Mouse (Mus musculus): ENCODE data around the gene Slc35f1. TPM values are rescaled to one million over a fixed set of nuclear protein-coding genes. Genes with fewer than 3 reads are reported as not detected.

Gene Slc35f1
- total RNA-seq (2021), result under 1 TPM; 0.73 to 0.80 TPM
- 0.57 and 1.1 TPM in 2 replicates for polyA plus RNA-seq (2012; rRNA removed)
- long read RNA-seq, result 0 reads

DNA sequence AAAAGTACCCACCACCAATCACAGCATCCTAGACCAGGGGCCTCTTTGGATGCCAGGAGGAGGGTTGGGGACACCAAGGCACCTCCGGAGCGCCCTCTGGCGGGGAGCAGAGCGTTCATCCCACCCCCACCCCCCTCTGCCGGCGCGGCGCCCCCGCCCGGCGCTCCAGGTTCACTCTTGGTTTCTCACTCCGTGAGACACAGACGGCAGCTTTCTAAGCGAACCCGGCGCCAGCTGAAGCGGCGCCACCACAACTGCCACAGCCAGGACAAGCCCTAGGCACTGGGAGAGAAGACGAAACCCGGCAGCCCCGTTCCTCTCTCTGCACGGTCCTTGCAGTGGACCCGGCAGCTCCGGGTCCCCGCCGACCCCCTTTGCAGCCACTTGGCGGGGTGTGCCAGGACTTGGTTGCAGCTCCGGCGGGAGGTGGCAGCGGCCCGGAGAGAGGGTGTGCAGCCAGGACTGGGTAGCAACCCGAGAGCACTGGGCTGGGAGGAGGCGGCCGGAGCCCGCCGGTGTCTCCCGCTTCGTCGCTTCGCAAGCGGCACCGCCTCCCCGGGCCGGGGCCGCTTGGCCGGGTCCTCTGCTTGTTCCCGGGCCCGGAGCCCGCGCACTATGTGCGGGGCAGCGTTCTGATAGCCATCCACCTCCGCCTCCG, at the start of gene Slc35f1:
Gene Slc35f1 (plus strand): TSS at position 200 of the 658 bp plus-strand sequence.
- intact Hi-C loops (cut with DNase I), result no loop called here
- Histone ChIP-seq H3K4me1 (ENCODE audit: control insufficient read depth, insufficient read depth, low read length) (no peaks in the 10 kb centered on the region), H3K79me2 (replicated peaks; ENCODE audit: control insufficient read depth, insufficient read depth, low read length) (no peaks in the 10 kb centered on the region), H3K27ac (no peak within 1 kb of the TSS), H3K4me3 (peak within 1 kb of the TSS; percentile 58), H3K9ac (ENCODE audit: low read depth, low read length) (peak within 1 kb of the TSS; percentile 61), H3K27me3 (ENCODE audit: control insufficient read depth, insufficient read depth, low read length) (peaks cover 2% of the 10 kb centered on the region; the same call in 1 of the 2 replicates), H3K36me3 (ENCODE audit: control insufficient read depth, insufficient read depth, low read length) (no peaks in the 10 kb centered on the region)
- peak; percentile 26 to 57 for DNase-seq
- TF ChIP-seq CTCF (IDR thresholded peaks at IDR 0.05) (peak; percentile 74), EP300 (IDR thresholded peaks at IDR 0.05; ENCODE audit: insufficient read depth, low read depth, low read length) (no peak), POLR2A (IDR thresholded peaks at IDR 0.05; ENCODE audit: insufficient read depth, low read depth, low read length) (no peak)
- 0% methylated on average over 51 of the region's 54 CpGs for WGBS

DNA sequence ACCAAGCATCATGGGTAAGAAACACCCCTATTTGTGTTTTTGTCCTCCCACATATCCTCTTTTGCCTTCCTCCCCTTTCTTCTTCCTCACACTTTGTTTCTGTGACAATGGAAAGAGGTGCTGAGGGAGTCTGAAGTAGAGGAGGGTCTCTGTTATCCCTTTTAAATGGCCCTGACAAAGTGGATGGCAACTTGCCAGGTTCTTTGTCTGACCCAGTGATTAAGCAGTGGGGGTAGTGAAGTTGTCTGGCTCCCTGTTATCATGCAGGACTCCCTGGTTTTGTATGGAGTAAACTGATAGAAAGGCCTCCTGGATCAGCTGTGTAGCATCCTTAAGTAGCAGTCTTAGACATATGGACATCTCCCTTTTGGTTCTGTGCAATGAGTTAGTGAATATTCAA, 19.1 kb upstream of the Slc35f1 start:
- intact Hi-C loops (cut with DNase I), result no loop called here
- no peak overlapping the region for H3K4me3 ChIP-seq
- no peaks in the 10 kb centered on the region for H3K79me2 ChIP-seq (replicated peaks; ENCODE audit: control insufficient read depth, insufficient read depth, low read length)
- H3K27ac ChIP-seq, result no peak overlapping the region
- TF ChIP-seq EP300 (IDR thresholded peaks at IDR 0.05; ENCODE audit: insufficient read depth, low read depth, low read length), result no peak
- no peak for TF ChIP-seq CTCF (IDR thresholded peaks at IDR 0.05)
- TF ChIP-seq POLR2A (IDR thresholded peaks at IDR 0.05; ENCODE audit: insufficient read depth, low read depth, low read length), result no peak
- no peak for DNase-seq
- no peaks in the 10 kb centered on the region for H3K4me1 ChIP-seq (ENCODE audit: control insufficient read depth, insufficient read depth, low read length)
- no peaks in the 10 kb centered on the region for H3K36me3 ChIP-seq (ENCODE audit: control insufficient read depth, insufficient read depth, low read length)
- H3K9ac ChIP-seq (ENCODE audit: low read depth, low read length), result no peak overlapping the region
- no peaks in the 10 kb centered on the region for H3K27me3 ChIP-seq (ENCODE audit: control insufficient read depth, insufficient read depth, low read length)

DNA sequence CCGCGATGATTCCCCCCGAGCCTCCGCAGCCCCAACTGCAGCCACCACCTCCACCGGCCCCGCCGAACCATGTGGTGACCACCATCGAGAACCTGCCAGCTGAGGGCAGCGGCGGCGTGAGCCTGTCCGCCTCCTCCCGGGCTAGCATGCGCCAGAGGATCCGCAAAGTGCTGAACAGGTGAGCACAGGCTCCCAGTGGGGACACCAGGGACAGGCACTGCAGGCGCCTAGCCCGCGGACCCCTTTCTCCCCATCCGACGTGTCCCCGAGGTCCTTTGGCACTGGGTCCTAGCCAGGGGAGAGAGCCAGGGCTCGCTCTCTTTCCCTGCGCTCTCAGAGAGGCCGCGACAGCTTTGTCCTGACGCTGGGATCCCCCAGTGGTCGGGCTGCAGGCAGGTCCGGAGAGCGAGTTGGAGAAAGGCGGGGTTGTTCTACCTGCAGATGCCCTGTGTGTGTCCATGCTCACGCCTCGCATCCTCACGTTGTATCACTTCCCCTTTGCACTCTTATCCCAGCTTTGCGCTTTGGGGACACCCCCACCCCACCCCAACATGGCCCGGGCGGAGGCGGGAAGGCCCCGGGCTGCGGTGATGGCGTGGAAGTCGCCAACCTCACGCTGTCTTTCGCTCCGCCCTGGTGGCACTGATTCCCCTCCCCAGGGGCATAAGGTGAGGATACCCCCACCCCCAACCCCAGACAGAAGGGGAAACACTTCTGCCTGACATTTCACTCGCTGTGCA, 829 bp downstream of the Slc35f1 start:
- TF ChIP-seq EP300 (IDR thresholded peaks at IDR 0.05; ENCODE audit: insufficient read depth, low read depth, low read length), result no peak
- no peak for TF ChIP-seq CTCF (IDR thresholded peaks at IDR 0.05)
- no peak for TF ChIP-seq POLR2A (IDR thresholded peaks at IDR 0.05; ENCODE audit: insufficient read depth, low read depth, low read length)
- intact Hi-C loops (cut with DNase I), result no loop called here
- Histone ChIP-seq H3K36me3 (ENCODE audit: control insufficient read depth, insufficient read depth, low read length) (no peaks in the 10 kb centered on the region), H3K4me3 (peak overlapping the region; percentile 58), H3K27ac (no peak overlapping the region), H3K9ac (ENCODE audit: low read depth, low read length) (peak overlapping the region; percentile 61), H3K4me1 (ENCODE audit: control insufficient read depth, insufficient read depth, low read length) (no peaks in the 10 kb centered on the region), H3K27me3 (ENCODE audit: control insufficient read depth, insufficient read depth, low read length) (peaks cover 2% of the 10 kb centered on the region; the same call in 1 of the 2 replicates), H3K79me2 (replicated peaks; ENCODE audit: control insufficient read depth, insufficient read depth, low read length) (no peaks in the 10 kb centered on the region)
- WGBS, result 4% methylated on average over 45 of the region's 45 CpGs
- DNase-seq, result peak in 1 of 2 experiments; percentile 8

DNA sequence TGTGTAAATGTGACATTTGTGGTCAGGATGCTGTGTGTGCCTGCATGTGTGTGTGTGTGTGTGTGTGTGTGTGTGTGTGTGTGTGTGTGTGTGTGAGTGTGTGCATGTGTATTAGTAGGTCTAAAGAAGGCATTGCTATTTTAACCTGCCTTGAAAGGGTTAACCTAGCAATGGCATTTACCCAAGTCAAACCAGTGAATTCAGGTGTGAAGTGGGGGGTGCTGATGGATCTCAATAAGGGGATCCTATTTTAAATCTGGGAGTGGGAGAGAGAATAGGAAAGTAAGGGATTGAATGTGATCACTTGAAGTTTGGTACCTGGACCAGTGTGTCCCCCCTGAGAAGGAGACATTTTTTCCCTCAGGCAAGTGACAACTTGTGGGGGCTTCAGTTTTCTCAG, 13.4 kb downstream of the Slc35f1 start:
- TF ChIP-seq POLR2A (IDR thresholded peaks at IDR 0.05; ENCODE audit: insufficient read depth, low read depth, low read length) (no peak), EP300 (IDR thresholded peaks at IDR 0.05; ENCODE audit: insufficient read depth, low read depth, low read length) (no peak), CTCF (IDR thresholded peaks at IDR 0.05) (no peak)
- H3K27ac ChIP-seq, result no peak overlapping the region
- no peak overlapping the region for H3K4me3 ChIP-seq
- DNase-seq, result no peak
- H3K9ac ChIP-seq (ENCODE audit: low read depth, low read length), result no peak overlapping the region
- intact Hi-C loops (cut with DNase I), result no loop called here
- no peaks in the 10 kb centered on the region for H3K79me2 ChIP-seq (replicated peaks; ENCODE audit: control insufficient read depth, insufficient read depth, low read length)
- H3K4me1 ChIP-seq (ENCODE audit: control insufficient read depth, insufficient read depth, low read length), result no peaks in the 10 kb centered on the region
- no peaks in the 10 kb centered on the region for H3K36me3 ChIP-seq (ENCODE audit: control insufficient read depth, insufficient read depth, low read length)
- no peaks in the 10 kb centered on the region for H3K27me3 ChIP-seq (ENCODE audit: control insufficient read depth, insufficient read depth, low read length)

DNA sequence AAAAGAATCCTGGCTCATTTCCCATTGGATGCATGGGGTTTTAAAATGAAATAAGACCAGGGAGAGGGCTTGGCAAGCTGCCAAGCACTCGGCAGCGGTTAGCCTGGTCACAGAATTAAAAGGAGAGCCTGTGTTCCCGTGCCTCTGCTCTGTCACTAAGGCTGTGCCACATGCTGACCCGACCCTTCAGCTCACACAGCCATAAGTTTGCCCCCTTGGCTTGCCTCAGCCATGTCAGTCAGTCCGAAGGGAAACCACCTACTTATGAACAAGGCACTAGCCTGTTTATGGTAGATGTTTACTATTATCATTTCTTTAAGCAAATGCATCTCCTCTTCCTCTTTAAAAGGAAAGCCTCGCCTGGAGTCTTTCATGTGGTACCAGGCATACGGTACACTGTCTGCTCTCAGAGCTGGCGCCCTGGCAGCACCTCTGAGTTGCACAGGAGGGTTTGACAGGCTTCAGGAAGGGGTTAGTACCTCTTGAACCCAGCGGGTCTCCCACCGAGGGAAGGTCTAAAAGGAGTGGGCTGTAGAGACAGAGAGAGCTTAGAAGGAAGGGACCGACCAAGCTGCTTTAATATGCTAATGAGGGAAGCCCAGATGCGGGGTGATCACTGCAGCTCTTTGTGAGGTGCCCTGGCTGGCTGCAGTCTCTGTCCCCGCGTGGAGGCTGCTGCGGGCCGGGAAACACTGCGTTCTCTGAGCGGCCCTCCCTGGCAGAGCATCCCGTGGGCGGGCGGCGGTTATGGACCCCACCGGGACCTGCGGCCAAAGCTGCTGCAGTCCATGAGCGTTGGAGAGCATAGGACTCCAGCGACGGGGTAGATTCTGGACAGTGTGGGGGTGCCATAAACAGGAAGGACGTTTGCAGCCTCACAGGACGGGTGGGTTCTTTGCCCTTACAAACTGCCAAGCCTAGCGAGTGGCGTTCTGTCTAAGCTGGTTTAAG, 14.0 kb downstream of the Slc35f1 start:
- Histone ChIP-seq H3K4me3 (peak overlapping the region; percentile 29; the same call in 1 of the 2 replicates), H3K9ac (ENCODE audit: low read depth, low read length) (no peak overlapping the region), H3K27ac (no peak overlapping the region), H3K27me3 (ENCODE audit: control insufficient read depth, insufficient read depth, low read length) (no peaks in the 10 kb centered on the region), H3K4me1 (ENCODE audit: control insufficient read depth, insufficient read depth, low read length) (no peaks in the 10 kb centered on the region), H3K36me3 (ENCODE audit: control insufficient read depth, insufficient read depth, low read length) (no peaks in the 10 kb centered on the region), H3K79me2 (replicated peaks; ENCODE audit: control insufficient read depth, insufficient read depth, low read length) (no peaks in the 10 kb centered on the region)
- TF ChIP-seq EP300 (IDR thresholded peaks at IDR 0.05; ENCODE audit: insufficient read depth, low read depth, low read length) (no peak), POLR2A (IDR thresholded peaks at IDR 0.05; ENCODE audit: insufficient read depth, low read depth, low read length) (no peak), CTCF (IDR thresholded peaks at IDR 0.05) (no peak)
- intact Hi-C loops (cut with DNase I), result no loop called here
- WGBS, result 2% methylated on average over 31 of the region's 31 CpGs
- peak in 1 of 2 experiments; percentile 4 for DNase-seq

All from heart, adult 2 months (tissue).